Mouse (Mus musculus) embryo, embryonic 11.5 days (tissue): Measurements from ENCODE around the gene Angel1.

Experiments
- DNase-seq: peaks from one replicate; pipeline ENCODE4 v3.0.0-alpha.2; 2012; ENCODE audit warnings: low read depth, low spot score

The Angel1 gene

GRCm38 (mm10) chr12:86702690-86703089 lies 23.6 kb downstream of the Angel1 start:
- no peak for DNase-seq

- DNase-seq = no peak
Measured at GRCm38 (mm10) chr12:86701491-86701890, 24.8 kb downstream of the Angel1 start.

- no peak for DNase-seq
Measured at GRCm38 (mm10) chr12:86700927-86701310, 25.3 kb downstream of the Angel1 start.

GRCm38 (mm10) chr12:86699965-86700926 lies 26.0 kb downstream of the Angel1 start:
- DNase-seq = no peak

- DNase-seq = no peak
Measured at GRCm38 (mm10) chr12:86698537-86698936, 27.7 kb downstream of the Angel1 start.

GRCm38 (mm10) chr12:86697996-86698395 lies 28.3 kb downstream of the Angel1 start:
- no peak for DNase-seq

GRCm38 (mm10) chr12:86694441-86694840 lies 31.8 kb downstream of the Angel1 start:
- no peak for DNase-seq

- DNase-seq = no peak
Measured at GRCm38 (mm10) chr12:86693389-86693788, 32.9 kb downstream of the Angel1 start.

- no peak for DNase-seq
Measured at GRCm38 (mm10) chr12:86692471-86693356, 33.5 kb downstream of the Angel1 start.

- no peak for DNase-seq
Measured at GRCm38 (mm10) chr12:86690700-86691485, 35.4 kb downstream of the Angel1 start.

- no peak for DNase-seq
Measured at GRCm38 (mm10) chr12:86688917-86689316, 37.3 kb downstream of the Angel1 start.

GRCm38 (mm10) chr12:86687971-86688573 lies 38.2 kb downstream of the Angel1 start:
- DNase-seq = no peak

GRCm38 (mm10) chr12:86687445-86687955 lies 38.8 kb downstream of the Angel1 start:
- DNase-seq = no peak

- no peak for DNase-seq
Measured at GRCm38 (mm10) chr12:86686551-86687330, 39.5 kb downstream of the Angel1 start.

GRCm38 (mm10) chr12:86685275-86685674 lies 41.0 kb downstream of the Angel1 start:
- DNase-seq = no peak

- no peak for DNase-seq
Measured at GRCm38 (mm10) chr12:86683698-86684097, 42.6 kb downstream of the Angel1 start.

- DNase-seq = no peak
Measured at GRCm38 (mm10) chr12:86682178-86682577, 44.1 kb downstream of the Angel1 start.

- no peak for DNase-seq
Measured at GRCm38 (mm10) chr12:86681626-86682025, 44.6 kb downstream of the Angel1 start.

GRCm38 (mm10) chr12:86680591-86681193 lies 45.6 kb downstream of the Angel1 start:
- DNase-seq = no peak
